Mouse (Mus musculus) E14TG2a.4 (cell line): Measurements from ENCODE around the gene Aes.

Experiments used
- CTCF ChIP-seq: conservative IDR thresholded peaks from 2 replicates; pipeline ENCODE4 v1.5.1; 2014; ENCODE audit warnings: low read length
- NANOG ChIP-seq: IDR thresholded peaks from 2 replicates; pipeline ENCODE4 v1.6.1; 2014; ENCODE audit warnings: borderline replicate concordance, low read length, mixed read lengths
- POU5F1 ChIP-seq: IDR thresholded peaks from 2 replicates; pipeline ENCODE4 v1.6.1; 2014; ENCODE audit warnings: low read length, borderline replicate concordance

DNA sequence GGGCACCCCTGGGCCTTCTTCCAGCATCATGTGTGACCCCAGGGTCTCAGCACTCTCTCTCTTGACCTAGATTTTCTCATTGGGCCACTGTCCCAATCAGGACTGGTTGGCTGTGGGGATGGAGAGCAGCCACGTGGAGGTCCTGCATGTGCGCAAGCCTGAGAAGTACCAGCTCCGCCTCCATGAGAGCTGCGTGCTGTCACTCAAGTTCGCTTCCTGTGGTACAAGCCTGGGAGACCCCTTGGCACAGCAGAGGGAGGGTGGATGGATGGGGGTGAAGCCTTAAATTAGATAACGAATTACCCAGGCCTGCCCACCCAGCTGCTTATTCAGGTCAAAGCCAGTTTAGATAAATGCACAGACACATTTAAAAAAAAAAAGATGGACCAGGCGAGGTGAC, 29.5 kb downstream of the Aes start:
- TF ChIP-seq CTCF (no peak), NANOG (no peak), POU5F1 (no peak)
